Mouse (Mus musculus) cerebellum, adult 2 months (tissue): ENCODE measurements around the gene Gdpd3. TPM values are rescaled to one million over a fixed set of nuclear protein-coding genes. Genes with fewer than 3 reads are reported as not detected.
"Not testable (repeated sequence)": the region's sequence is repeated elsewhere in the genome, so short reads cannot be mapped to it uniquely, and the experiment has no call there.

Experiments used
- DNase-seq, 2 experiments: peaks; one replicate each; pipeline ENCODE4 v3.0.0; 2021
- H3K27ac ChIP-seq: fragments of 200-500 bp; 2 replicates; pipeline ENCODE4 v1.5.1; 2012; ENCODE audit warnings: low read length, control low read depth, inconsistent platforms; ENCODE audit not compliant: insufficient read depth
- H3K27me3 ChIP-seq: fragments of 200-500 bp; 2 replicates; pipeline ENCODE4 v1.6.1; 2012; ENCODE audit warnings: inconsistent platforms, mild to moderate bottlenecking, low read length, moderate library complexity; ENCODE audit not compliant: control insufficient read depth, insufficient read depth
- H3K4me1 ChIP-seq: fragments of 200-500 bp; 2 replicates; pipeline ENCODE4 v1.6.1; 2011; ENCODE audit warnings: low read length; ENCODE audit not compliant: control insufficient read depth, insufficient read depth
- H3K4me3 ChIP-seq: fragments of 200-500 bp; replicated peaks from 2 replicates; pipeline ENCODE3; 2011; ENCODE audit warnings: mild to moderate bottlenecking, low read depth, low read length, control low read depth; ENCODE audit not compliant: insufficient read depth
- CTCF ChIP-seq: fragments of 200-500 bp; IDR thresholded peaks from 2 replicates; pipeline ENCODE4 v1.5.1; 2011; ENCODE audit warnings: low read depth, mild to moderate bottlenecking, control low read depth, low read length, moderate library complexity, borderline replicate concordance; ENCODE audit not compliant: insufficient read depth
- POLR2A ChIP-seq: fragments of 200-500 bp; IDR thresholded peaks from 2 replicates; pipeline ENCODE4 v1.6.1; 2011; ENCODE audit warnings: low read length, control low read depth, borderline replicate concordance; ENCODE audit not compliant: insufficient read depth
- WGBS: fragments of 180-500 bp; shearing (Covaris S2); methylation state at CpG from one replicate; pipeline ENCODE4 v1.1.7; 2018; 5-methylcytosine and 5-hydroxymethylcytosine counted together
- polyA plus RNA-seq: library from polyadenylated mRNA; depleted of rRNA; stranded (reverse); fragments of >200 nt; gene quantifications from 2 replicates; pipeline ENCODE4 v1.2.3, GENCODE M21; 2012; rRNA removed

Gene Gdpd3
- polyA plus RNA-seq: 6.0 and 8.0 TPM in 2 replicates

GRCm38 (mm10) chr7:126766201-126766600, at the start of gene Gdpd3:
Gene Gdpd3, plus strand, starts transcription at chr7:126766334.
- Histone ChIP-seq H3K4me3 (no peak within 1 kb of the TSS), H3K4me1 (peaks cover 17% of the 10 kb centered on the region), H3K27me3 (no peaks in the 10 kb centered on the region), H3K27ac (no peak within 1 kb of the TSS)
- no peak for TF ChIP-seq CTCF
- TF ChIP-seq POLR2A: no peak
- WGBS: 77% methylated on average over 16 of the region's 16 CpGs
- DNase-seq: no peak

GRCm38 (mm10) chr7:126717566-126717965, 48.6 kb upstream of the Gdpd3 start:
- DNase-seq: no peak

GRCm38 (mm10) chr7:126718787-126719337, 47.3 kb upstream of the Gdpd3 start:
- Histone ChIP-seq H3K4me1 (no peaks in the 10 kb centered on the region), H3K27me3 (no peaks in the 10 kb centered on the region), H3K4me3 (no peak overlapping the region), H3K27ac (no peak overlapping the region)
- TF ChIP-seq POLR2A (no peak), CTCF (no peak)
- WGBS: 94% methylated on average over 5 of the region's 5 CpGs
- DNase-seq: no peak

More at GRCm38 (mm10) chr7:126717566-126717965, 48.6 kb upstream of the Gdpd3 start:
- WGBS: 75% methylated on average over 3 of the region's 3 CpGs
- no peaks in the 10 kb centered on the region for H3K27me3 ChIP-seq
- no peak overlapping the region for H3K4me3 ChIP-seq
- no peak for TF ChIP-seq CTCF
- no peak for TF ChIP-seq POLR2A
- H3K4me1 ChIP-seq: no peaks in the 10 kb centered on the region
- H3K27ac ChIP-seq: no peak overlapping the region

GRCm38 (mm10) chr7:126721635-126722034, 44.5 kb upstream of the Gdpd3 start:
- WGBS: 92% methylated on average over 13 of the region's 13 CpGs
- Histone ChIP-seq H3K4me1 (no peaks in the 10 kb centered on the region), H3K4me3 (no peak overlapping the region), H3K27ac (no peak overlapping the region), H3K27me3 (no peaks in the 10 kb centered on the region)
- DNase-seq: no peak
- TF ChIP-seq CTCF: no peak

GRCm38 (mm10) chr7:126725077-126725476, 41.1 kb upstream of the Gdpd3 start:
- no peak for TF ChIP-seq CTCF
- no peak for TF ChIP-seq POLR2A

GRCm38 (mm10) chr7:126725667-126726066, 40.5 kb upstream of the Gdpd3 start:
- no peak for DNase-seq
- 78% methylated on average over 5 of the region's 5 CpGs for WGBS
- H3K27ac ChIP-seq: no peak overlapping the region
- no peak overlapping the region for H3K4me3 ChIP-seq
- no peaks in the 10 kb centered on the region for H3K27me3 ChIP-seq
- TF ChIP-seq CTCF: no peak
- TF ChIP-seq POLR2A: no peak
- H3K4me1 ChIP-seq: no peaks in the 10 kb centered on the region

More at GRCm38 (mm10) chr7:126725077-126725476, 41.1 kb upstream of the Gdpd3 start:
- DNase-seq: no peak
- no peak overlapping the region for H3K27ac ChIP-seq
- 73% methylated on average over 3 of the region's 3 CpGs for WGBS
- no peaks in the 10 kb centered on the region for H3K4me1 ChIP-seq
- no peaks in the 10 kb centered on the region for H3K27me3 ChIP-seq
- no peak overlapping the region for H3K4me3 ChIP-seq

- WGBS: 81% methylated on average over 4 of the region's 4 CpGs
- H3K27ac ChIP-seq, H3K4me1 ChIP-seq, DNase-seq, H3K4me3 ChIP-seq, H3K27me3 ChIP-seq: not testable (repeated sequence)
Observed at GRCm38 (mm10) chr7:126730256-126730789, 35.8 kb upstream of the Gdpd3 start.

GRCm38 (mm10) chr7:126736122-126736521, 30.0 kb upstream of the Gdpd3 start:
- H3K4me3 ChIP-seq: no peak overlapping the region
- H3K27ac ChIP-seq: no peak overlapping the region
- DNase-seq: no peak
- H3K4me1 ChIP-seq: no peaks in the 10 kb centered on the region
- TF ChIP-seq POLR2A: no peak
- no peak for TF ChIP-seq CTCF
- WGBS: 83% methylated on average over 8 of the region's 8 CpGs
- H3K27me3 ChIP-seq: no peaks in the 10 kb centered on the region
